Mouse (Mus musculus) midbrain, embryonic 11.5 days (tissue): ENCODE data around the gene Samd4. TPM values are rescaled to one million over a fixed set of nuclear protein-coding genes. Genes with fewer than 3 reads are reported as not detected.
A peak's percentile ranks its signal among the peaks of the same experiment; 100 is the strongest.

ENCODE experiments used
- ATAC-seq: fragments of 200-750 bp; cut with Nextera tagmentation; 2 replicates; pipeline ENCODE4 v1.8.0; 2017; ENCODE audit warnings: moderate TSS enrichment, moderate library complexity; ENCODE audit not compliant: low FRiP score
- DNase-seq: peaks from one replicate; pipeline ENCODE4 v3.0.0; 2015; ENCODE audit warnings: low spot score; ENCODE audit errors: missing footprints
- H3K27ac ChIP-seq: fragments of 300-500 bp; sonication (generic); 2 replicates; pipeline ENCODE4 v1.5.1; 2014; ENCODE audit warnings: low read depth, low read length
- H3K27me3 ChIP-seq: fragments of 300-500 bp; sonication (generic); 2 replicates; pipeline ENCODE4 v1.6.1; 2014; ENCODE audit warnings: mild to moderate bottlenecking, low read length, moderate library complexity, mixed read lengths; ENCODE audit not compliant: control insufficient read depth, insufficient read depth
- H3K36me3 ChIP-seq: fragments of 300-500 bp; sonication (generic); 2 replicates; pipeline ENCODE4 v1.6.1; 2014; ENCODE audit warnings: mild to moderate bottlenecking, low read length, moderate library complexity, mixed read lengths; ENCODE audit not compliant: control insufficient read depth, insufficient read depth
- H3K4me1 ChIP-seq: fragments of 300-500 bp; sonication (generic); 2 replicates; pipeline ENCODE4 v1.6.1; 2014; ENCODE audit warnings: low read length; ENCODE audit not compliant: control insufficient read depth, insufficient read depth
- H3K4me2 ChIP-seq: fragments of 300-500 bp; sonication (generic); 2 replicates; pipeline ENCODE4 v1.6.1; 2014; ENCODE audit warnings: mild to moderate bottlenecking, moderate library complexity
- H3K4me3 ChIP-seq: fragments of 300-500 bp; sonication (generic); 2 replicates; pipeline ENCODE4 v1.5.1; 2014; ENCODE audit warnings: low read depth, low read length
- H3K9ac ChIP-seq: fragments of 300-500 bp; sonication (generic); 2 replicates; pipeline ENCODE4 v1.6.1; 2014; ENCODE audit warnings: low read length
- H3K9me3 ChIP-seq: fragments of 300-500 bp; sonication (generic); 2 replicates; pipeline ENCODE4 v1.6.1; 2016; ENCODE audit warnings: low read length; ENCODE audit not compliant: control insufficient read depth
- WGBS: fragments of 180-500 bp; shearing (Covaris S2); extraction: QIAGEN DNeasy Blood & Tissue Kit; methylation state at CpG from one replicate; pipeline ENCODE4 v1.1.7; 2014; 5-methylcytosine and 5-hydroxymethylcytosine counted together
- polyA plus RNA-seq: library from polyadenylated mRNA; unstranded; fragments of >200 nt; fragmentation: Nextera tagmentation; extraction: Ambion mirVana; gene quantifications from 2 replicates; pipeline ENCODE4 v1.2.1, GENCODE M21; 2014

The Samd4 gene
- 2.7 and 2.8 TPM in 2 replicates for polyA plus RNA-seq

DNA sequence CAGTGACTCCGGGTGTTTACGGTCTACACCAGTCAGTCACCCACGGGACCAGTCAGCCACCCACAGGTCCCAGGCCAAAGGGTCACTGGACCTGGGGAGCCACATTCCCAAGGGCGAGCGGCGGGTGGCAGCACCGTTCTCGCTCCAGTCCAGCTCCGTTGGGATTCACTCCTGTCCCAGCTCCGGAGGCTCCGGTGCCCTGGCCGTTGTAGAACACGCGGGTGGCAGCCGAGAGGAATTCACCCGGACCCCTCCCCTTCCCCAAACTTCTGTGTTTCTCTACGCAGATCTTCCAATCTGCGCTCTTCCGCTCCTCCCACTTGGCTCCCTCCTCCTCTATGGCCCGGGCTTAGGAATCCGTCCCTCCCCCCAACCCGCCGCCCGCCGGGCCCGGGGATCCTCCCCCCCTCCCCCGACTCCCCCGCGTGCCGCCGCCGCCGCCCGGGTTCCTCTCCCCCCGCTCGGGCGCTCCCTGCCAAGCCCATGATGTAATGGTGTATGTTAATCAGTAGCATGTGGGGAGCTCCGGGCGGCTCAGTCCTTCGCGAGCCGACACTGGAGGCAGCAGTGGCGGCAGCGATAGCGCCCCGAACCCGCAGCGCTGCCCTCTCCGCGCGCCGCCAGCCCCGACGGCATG, at the start of gene Samd4:
Gene Samd4 (plus strand): TSS at position 424 of the 637 bp plus-strand sequence.
- H3K4me1 ChIP-seq: peaks cover 23% of the 10 kb centered on the region

DNA sequence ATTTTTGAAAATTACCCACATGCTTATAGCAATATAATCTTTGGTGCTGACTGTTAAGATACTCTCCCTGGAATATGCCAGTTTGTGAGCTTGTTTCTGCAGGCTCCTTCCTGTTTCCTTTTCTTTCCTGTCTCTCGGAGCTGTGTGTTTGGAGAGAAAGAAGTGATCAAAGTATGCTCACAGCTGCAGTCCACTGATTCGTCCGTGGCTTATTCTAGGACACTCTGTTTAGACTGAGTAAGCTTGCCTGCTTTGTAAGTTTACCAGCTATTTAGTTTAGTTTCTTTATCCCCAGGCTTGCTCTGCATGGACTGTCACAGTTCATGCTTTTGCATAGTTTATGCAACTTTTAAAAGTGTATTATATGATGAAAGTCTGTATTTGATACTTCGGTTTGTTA, 43.3 kb upstream of the Samd4 start:
- 75% methylated on average over 4 of the region's 4 CpGs for WGBS
- Histone ChIP-seq H3K27me3 (no peaks in the 10 kb centered on the region), H3K4me3 (no peak overlapping the region), H3K36me3 (0 out of 2 replicates have a peak, but pooled peaks cover 2% of the 10 kb centered on the region), H3K9me3 (no peaks in the 10 kb centered on the region), H3K4me2 (no peak overlapping the region), H3K9ac (no peak overlapping the region), H3K4me1 (no peaks in the 10 kb centered on the region), H3K27ac (no peak overlapping the region)
- DNase-seq: no peak
- no peak for ATAC-seq

More for the DNA sequence above, at the start of gene Samd4:
- Histone ChIP-seq H3K36me3 (no peaks in the 10 kb centered on the region), H3K9me3 (no peaks in the 10 kb centered on the region), H3K27me3 (peaks cover 2% of the 10 kb centered on the region; the same call in 1 of the 2 replicates), H3K4me2 (peak within 1 kb of the TSS; percentile 90), H3K4me3 (peak within 1 kb of the TSS; percentile 61), H3K9ac (peak within 1 kb of the TSS; percentile 79), H3K27ac (peak within 1 kb of the TSS; percentile 57)
- under 1% methylated on average over 41 of the region's 54 CpGs for WGBS
- DNase-seq (peak; percentile 97), ATAC-seq (peak; percentile 67)

DNA sequence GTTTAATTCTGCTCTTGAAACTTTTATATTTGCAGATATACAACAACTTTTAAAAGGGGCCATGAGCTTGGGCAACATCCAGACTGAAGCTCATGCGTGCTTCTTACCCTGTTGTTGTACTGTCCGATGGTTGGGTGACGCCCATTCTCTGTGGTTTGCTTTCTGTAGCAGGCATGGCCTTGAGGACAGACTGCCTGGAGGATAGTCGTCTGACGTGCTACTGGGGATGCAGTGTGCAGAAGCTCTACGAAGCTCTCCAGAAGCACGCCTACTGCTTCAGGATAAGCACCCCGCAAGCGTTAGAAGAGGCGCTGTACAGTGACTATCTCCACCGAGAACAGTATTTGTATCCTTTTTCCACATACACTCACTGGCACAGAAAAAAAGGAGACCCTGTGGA, 36.9 kb upstream of the Samd4 start:
- Histone ChIP-seq H3K9ac (no peak overlapping the region), H3K4me2 (no peak overlapping the region), H3K36me3 (0 out of 2 replicates have a peak, but pooled peaks cover 2% of the 10 kb centered on the region), H3K4me1 (no peaks in the 10 kb centered on the region), H3K27ac (no peak overlapping the region), H3K27me3 (no peaks in the 10 kb centered on the region), H3K9me3 (no peaks in the 10 kb centered on the region), H3K4me3 (no peak overlapping the region)
- DNase-seq (no peak), ATAC-seq (no peak)
- WGBS: 93% methylated on average over 11 of the region's 11 CpGs

- DNase-seq: no peak
- H3K4me2 ChIP-seq: no peak overlapping the region
- H3K27ac ChIP-seq: no peak overlapping the region
- no peaks in the 10 kb centered on the region for H3K36me3 ChIP-seq
- H3K9ac ChIP-seq: no peak overlapping the region
- 89% methylated on average over 4 of the region's 4 CpGs for WGBS
- H3K4me1 ChIP-seq: no peaks in the 10 kb centered on the region
- no peaks in the 10 kb centered on the region for H3K9me3 ChIP-seq
- no peaks in the 10 kb centered on the region for H3K27me3 ChIP-seq
- no peak overlapping the region for H3K4me3 ChIP-seq
- no peak for ATAC-seq
Measured at GRCm38 (mm10) chr14:46848063-46848590, 34.5 kb upstream of the Samd4 start.

GRCm38 (mm10) chr14:46848736-46849135, 33.9 kb upstream of the Samd4 start:
- Histone ChIP-seq H3K27me3 (no peaks in the 10 kb centered on the region), H3K27ac (no peak overlapping the region), H3K4me3 (no peak overlapping the region), H3K9ac (no peak overlapping the region), H3K9me3 (no peaks in the 10 kb centered on the region), H3K4me1 (no peaks in the 10 kb centered on the region), H3K4me2 (no peak overlapping the region), H3K36me3 (no peaks in the 10 kb centered on the region; the same call in 1 of the 2 replicates)
- DNase-seq: no peak
- WGBS: 89% methylated on average over 5 of the region's 5 CpGs
- ATAC-seq: no peak

DNA sequence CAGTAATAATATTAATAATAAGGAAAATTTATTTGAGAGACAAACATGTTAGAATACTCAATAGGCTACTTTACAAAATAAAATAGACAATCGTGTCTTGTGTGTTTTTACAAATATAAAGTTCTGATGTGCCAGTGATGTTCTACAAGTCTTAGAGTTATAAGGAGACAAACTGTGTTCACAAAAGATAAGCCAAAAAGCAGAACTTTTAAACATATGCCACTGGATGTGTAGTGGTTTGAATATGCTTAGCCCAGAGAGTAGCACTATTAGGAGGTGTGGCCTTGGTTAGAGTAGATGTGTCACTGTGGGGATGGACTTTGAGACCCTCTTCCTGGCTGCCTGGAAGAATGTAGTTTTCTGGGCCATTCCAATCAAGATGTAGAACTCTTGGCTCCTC, 32.9 kb upstream of the Samd4 start:
- WGBS: 94% methylated on average over 1 of the region's 1 CpGs
- Histone ChIP-seq H3K27ac (no peak overlapping the region), H3K9me3 (no peaks in the 10 kb centered on the region), H3K27me3 (no peaks in the 10 kb centered on the region), H3K4me2 (no peak overlapping the region), H3K4me1 (no peaks in the 10 kb centered on the region), H3K4me3 (no peak overlapping the region), H3K9ac (no peak overlapping the region), H3K36me3 (no peaks in the 10 kb centered on the region; the same call in 1 of the 2 replicates)
- ATAC-seq (no peak), DNase-seq (no peak)

- WGBS: 88% methylated on average over 11 of the region's 11 CpGs
- H3K27me3 ChIP-seq: no peaks in the 10 kb centered on the region
- no peaks in the 10 kb centered on the region for H3K4me1 ChIP-seq
- no peak for ATAC-seq
- no peak overlapping the region for H3K27ac ChIP-seq
- no peak for DNase-seq
- no peaks in the 10 kb centered on the region; the same call in 1 of the 2 replicates for H3K36me3 ChIP-seq
- H3K4me2 ChIP-seq: no peak overlapping the region
- no peaks in the 10 kb centered on the region for H3K9me3 ChIP-seq
- H3K4me3 ChIP-seq: no peak overlapping the region
- H3K9ac ChIP-seq: no peak overlapping the region
Measured at GRCm38 (mm10) chr14:46853677-46854076, 29.0 kb upstream of the Samd4 start.

GRCm38 (mm10) chr14:46862922-46863321, 19.7 kb upstream of the Samd4 start:
- DNase-seq: no peak
- no peak for ATAC-seq
- H3K4me1 ChIP-seq: no peaks in the 10 kb centered on the region
- no peak overlapping the region for H3K4me3 ChIP-seq
- no peaks in the 10 kb centered on the region for H3K36me3 ChIP-seq
- H3K27ac ChIP-seq: no peak overlapping the region
- WGBS: 90% methylated on average over 5 of the region's 5 CpGs
- H3K27me3 ChIP-seq: no peaks in the 10 kb centered on the region
- H3K4me2 ChIP-seq: no peak overlapping the region
- H3K9ac ChIP-seq: no peak overlapping the region
- H3K9me3 ChIP-seq: no peaks in the 10 kb centered on the region

- peak; percentile 94 for DNase-seq
- Histone ChIP-seq H3K9me3 (no peaks in the 10 kb centered on the region), H3K9ac (no peak overlapping the region), H3K27ac (no peak overlapping the region), H3K4me3 (no peak overlapping the region), H3K4me2 (no peak overlapping the region), H3K36me3 (no peaks in the 10 kb centered on the region), H3K4me1 (peaks cover 19% of the 10 kb centered on the region), H3K27me3 (peaks cover 2% of the 10 kb centered on the region; the same call in 1 of the 2 replicates)
- 3% methylated on average over 10 of the region's 10 CpGs for WGBS
- no peak for ATAC-seq
Measured at GRCm38 (mm10) chr14:46880935-46881334, 1.7 kb upstream of the Samd4 start.
